Mouse (Mus musculus): ENCODE measurements at regions not wholly inside any gene's neighbourhood (a gene's known extent, or its start where the extent isn't known, plus 50 kb on each side); places are given as distances from the start of the nearest gene placed in this dataset.

- CTCF ChIA-PET, result no interaction called here
- TF ChIP-seq CTCF (IDR thresholded peaks at IDR 0.05), result no peak
- DNase-seq (ENCODE audit: low read depth, low spot score) (no peak), ATAC-seq (no peak)
- in situ Hi-C loops (cut with MboI; ENCODE audit: low pct_unique_long_range_greater_than_20kb), result no loop called here
- H3K27me3 ChIP-seq, result no peaks in the 10 kb centered on the region
- POLR2A ChIA-PET, result no interaction called here
Observed at GRCm38 (mm10) chr7:93646658-93647057, 567.0 kb downstream of the Fam181b start.

GRCm38 (mm10) chr7:93665805-93666204 is 586.1 kb downstream of the Fam181b start:
- in situ Hi-C loops (cut with MboI; ENCODE audit: low pct_unique_long_range_greater_than_20kb), result no loop called here
- TF ChIP-seq CTCF (IDR thresholded peaks at IDR 0.05), result no peak
- CTCF ChIA-PET, result interaction anchor here (0.6 kb wide), 1 partner anchor 1665 kb away, joined by 3 read pairs; no protein-coding TSS in a partner anchor

GRCm38 (mm10) chr7:93671827-93672226 is 592.2 kb downstream of the Fam181b start:
- ChIA-PET POLR2A (no interaction called here), CTCF (no interaction called here)
- H3K27me3 ChIP-seq, result no peaks in the 10 kb centered on the region
- TF ChIP-seq CTCF (IDR thresholded peaks at IDR 0.05), result no peak
- in situ Hi-C loops (cut with MboI; ENCODE audit: low pct_unique_long_range_greater_than_20kb), result no loop called here
- DNase-seq (ENCODE audit: low read depth, low spot score) (no peak), ATAC-seq (no peak)

More at GRCm38 (mm10) chr7:93665805-93666204, 586.1 kb downstream of the Fam181b start:
- DNase-seq (ENCODE audit: low read depth, low spot score) (no peak), ATAC-seq (no peak)
- H3K27me3 ChIP-seq, result no peaks in the 10 kb centered on the region
- POLR2A ChIA-PET, result no interaction called here

GRCm38 (mm10) chr7:93672496-93672895 is 592.8 kb downstream of the Fam181b start:
- no peaks in the 10 kb centered on the region for H3K27me3 ChIP-seq
- ATAC-seq, result no peak
- POLR2A ChIA-PET, result no interaction called here
- in situ Hi-C loops (cut with MboI; ENCODE audit: low pct_unique_long_range_greater_than_20kb), result no loop called here
- TF ChIP-seq CTCF (IDR thresholded peaks at IDR 0.05), result no peak
- DNase-seq (ENCODE audit: low read depth, low spot score), result no peak
- CTCF ChIA-PET, result no interaction called here
